Mouse (Mus musculus) limb, embryonic 14.5 days (tissue): ENCODE measurements around the gene Scn2a. TPM values are rescaled to one million over a fixed set of nuclear protein-coding genes. Genes with fewer than 3 reads are reported as not detected.
"Not testable (repeated sequence)": the region's sequence is repeated elsewhere in the genome, so short reads cannot be mapped to it uniquely, and the experiment has no call there.

Experiments
- ATAC-seq: fragments of 200-750 bp; cut with Nextera tagmentation; 2 replicates; pipeline ENCODE4 v1.8.0; 2017; ENCODE audit warnings: low read depth, moderate number of reproducible peaks, moderate TSS enrichment; ENCODE audit not compliant: low FRiP score
- DNase-seq: peaks from one replicate; pipeline ENCODE4 v3.0.0-alpha.2; 2015; ENCODE audit warnings: low spot score
- H3K27ac ChIP-seq: fragments of 300-500 bp; sonication (generic); replicated peaks from 2 replicates; pipeline ENCODE4 v1.5.1; 2014; ENCODE audit warnings: low read depth, mild to moderate bottlenecking, low read length, moderate library complexity, mixed read lengths
- H3K27me3 ChIP-seq: fragments of 300-500 bp; sonication (generic); 2 replicates; pipeline ENCODE4 v1.6.1; 2014; ENCODE audit warnings: low read length, mixed read lengths; ENCODE audit not compliant: control insufficient read depth, insufficient read depth
- H3K36me3 ChIP-seq: fragments of 300-500 bp; sonication (generic); 2 replicates; pipeline ENCODE4 v1.6.1; 2014; ENCODE audit warnings: mild to moderate bottlenecking, low read length, moderate library complexity, mixed read lengths; ENCODE audit not compliant: control insufficient read depth, insufficient read depth
- H3K4me1 ChIP-seq: fragments of 300-500 bp; sonication (generic); 2 replicates; pipeline ENCODE4 v1.6.1; 2014; ENCODE audit warnings: antibody characterized with exemption, low read length, mixed read lengths; ENCODE audit not compliant: control insufficient read depth, insufficient read depth
- H3K4me2 ChIP-seq: fragments of 300-500 bp; sonication (generic); replicated peaks from 2 replicates; pipeline ENCODE4 v1.6.1; 2014; ENCODE audit warnings: low read depth, mild to moderate bottlenecking, low read length, moderate library complexity; ENCODE audit not compliant: severe bottlenecking
- H3K4me3 ChIP-seq: fragments of 300-500 bp; sonication (generic); replicated peaks from 2 replicates; pipeline ENCODE4 v1.5.1; 2014; ENCODE audit warnings: low read length
- H3K9ac ChIP-seq: fragments of 300-500 bp; sonication (generic); 2 replicates; pipeline ENCODE4 v1.6.1; 2014; ENCODE audit warnings: mild to moderate bottlenecking, low read depth, low read length, moderate library complexity; ENCODE audit not compliant: severe bottlenecking
- H3K9me3 ChIP-seq: fragments of 300-500 bp; sonication (generic); 2 replicates; pipeline ENCODE4 v1.6.1; 2016; ENCODE audit warnings: low read length; ENCODE audit not compliant: control insufficient read depth
- POLR2A ChIP-seq: fragments of 200-500 bp; IDR thresholded peaks from 2 replicates; pipeline ENCODE4 v1.8.0; 2012; ENCODE audit warnings: inconsistent platforms, mild to moderate bottlenecking, moderate library complexity, borderline replicate concordance; ENCODE audit not compliant: insufficient read depth, insufficient read length; ENCODE audit errors: extremely low read depth
- WGBS: fragments of 180-500 bp; shearing (Covaris S2); extraction: QIAGEN DNeasy Blood & Tissue Kit; methylation state at CpG from one replicate; pipeline ENCODE4 v1.1.7; 2014; 5-methylcytosine and 5-hydroxymethylcytosine counted together
- polyA plus RNA-seq, 2 experiments: library from polyadenylated mRNA; depleted of rRNA in 1 of 2; stranded (reverse) in 1 of 2; unstranded in 1 of 2; fragments of >200 nt; fragmentation: Nextera tagmentation in 1 of 2; extraction: Ambion mirVana in 1 of 2; gene quantifications; 2 replicates each; pipeline versions ENCODE4 v1.2.1 to v1.2.3; 2012 to 2014

The Scn2a gene
- polyA plus RNA-seq, 2 experiments: 3.2 to 5.3 TPM

- DNase-seq (peak; percentile 48), ATAC-seq (0 out of 2 replicates have a peak, but pooled peaks have one; percentile 19)
- Histone ChIP-seq H3K9ac (no peak overlapping the region), H3K36me3 (no peaks in the 10 kb centered on the region), H3K4me3 (no peak overlapping the region), H3K27ac (no peak overlapping the region), H3K4me1 (no peaks in the 10 kb centered on the region), H3K27me3 (no peaks in the 10 kb centered on the region), H3K9me3 (0 out of 2 replicates have a peak, but pooled peaks cover 8% of the 10 kb centered on the region), H3K4me2 (no peak overlapping the region)
- WGBS: 22% methylated on average over 3 of the region's 3 CpGs
- no peak for TF ChIP-seq POLR2A
These were observed 171.9 kb downstream of the Scn2a start for GRCm38 (mm10) chr2:65792516-65792915.

GRCm38 (mm10) chr2:65793593-65793992 is 173.0 kb downstream of the Scn2a start:
- Histone ChIP-seq H3K4me1 (no peaks in the 10 kb centered on the region), H3K4me2 (no peak overlapping the region), H3K9me3 (0 out of 2 replicates have a peak, but pooled peaks cover 8% of the 10 kb centered on the region), H3K27ac (no peak overlapping the region), H3K9ac (no peak overlapping the region), H3K4me3 (no peak overlapping the region), H3K27me3 (no peaks in the 10 kb centered on the region), H3K36me3 (no peaks in the 10 kb centered on the region)
- WGBS: 54% methylated on average over 2 of the region's 2 CpGs
- ATAC-seq (no peak), DNase-seq (no peak)
- TF ChIP-seq POLR2A: no peak

GRCm38 (mm10) chr2:65801054-65801709 is 180.6 kb downstream of the Scn2a start:
- H3K9me3 ChIP-seq: 0 out of 2 replicates have a peak, but pooled peaks cover 4% of the 10 kb centered on the region
- no peak overlapping the region for H3K4me2 ChIP-seq
- H3K36me3 ChIP-seq: no peaks in the 10 kb centered on the region
- no peak for DNase-seq
- H3K4me1 ChIP-seq: no peaks in the 10 kb centered on the region
- H3K27me3 ChIP-seq: no peaks in the 10 kb centered on the region
- WGBS: 84% methylated on average over 1 of the region's 1 CpGs
- no peak overlapping the region for H3K9ac ChIP-seq
- H3K4me3 ChIP-seq: no peak overlapping the region
- no peak for TF ChIP-seq POLR2A
- ATAC-seq: no peak
- H3K27ac ChIP-seq: no peak overlapping the region

- Histone ChIP-seq H3K4me2 (no peak overlapping the region), H3K9me3 (no peaks in the 10 kb centered on the region), H3K36me3 (no peaks in the 10 kb centered on the region), H3K27me3 (no peaks in the 10 kb centered on the region), H3K9ac (no peak overlapping the region), H3K4me3 (no peak overlapping the region), H3K4me1 (no peaks in the 10 kb centered on the region), H3K27ac (no peak overlapping the region)
- DNase-seq: no peak
- WGBS: 93% methylated on average over 6 of the region's 6 CpGs
- ATAC-seq: no peak
- TF ChIP-seq POLR2A: no peak
These were observed 186.0 kb downstream of the Scn2a start for GRCm38 (mm10) chr2:65806556-65806955.

GRCm38 (mm10) chr2:65811203-65811602 is 190.6 kb downstream of the Scn2a start:
- not testable (repeated sequence) for H3K4me3 ChIP-seq, ATAC-seq, H3K4me2 ChIP-seq, DNase-seq, H3K36me3 ChIP-seq, H3K9ac ChIP-seq, H3K27me3 ChIP-seq, H3K27ac ChIP-seq, H3K9me3 ChIP-seq, H3K4me1 ChIP-seq
- WGBS: 91% methylated on average over 6 of the region's 6 CpGs

Other genes with a start within 250 kb of the Scn2a start
- 1.8 and 1.9 TPM in 2 replicates for gene Scn3a, start 53.1 kb upstream of the Scn2a start, polyA plus RNA-seq (2012; rRNA removed)
- 1.7 TPM in 2 replicates for gene Scn3a, start 53.1 kb upstream of the Scn2a start, polyA plus RNA-seq (2014; fragmentation: Nextera tagmentation; extraction: Ambion mirVana)
- 2.8 and 3.0 TPM in 2 replicates for gene Csrnp3, start 225.0 kb downstream of the Scn2a start, polyA plus RNA-seq (2012; rRNA removed)
- 3.6 and 4.8 TPM in 2 replicates for gene Csrnp3, start 225.0 kb downstream of the Scn2a start, polyA plus RNA-seq (2014; fragmentation: Nextera tagmentation; extraction: Ambion mirVana)